Mouse (Mus musculus): ENCODE measurements around the gene Serpinf2. TPM values are rescaled to one million over a fixed set of nuclear protein-coding genes. Genes with fewer than 3 reads are reported as not detected.

The Serpinf2 gene
- polyA plus RNA-seq, 1 experiment from 2014 or later, result not detected

DNA sequence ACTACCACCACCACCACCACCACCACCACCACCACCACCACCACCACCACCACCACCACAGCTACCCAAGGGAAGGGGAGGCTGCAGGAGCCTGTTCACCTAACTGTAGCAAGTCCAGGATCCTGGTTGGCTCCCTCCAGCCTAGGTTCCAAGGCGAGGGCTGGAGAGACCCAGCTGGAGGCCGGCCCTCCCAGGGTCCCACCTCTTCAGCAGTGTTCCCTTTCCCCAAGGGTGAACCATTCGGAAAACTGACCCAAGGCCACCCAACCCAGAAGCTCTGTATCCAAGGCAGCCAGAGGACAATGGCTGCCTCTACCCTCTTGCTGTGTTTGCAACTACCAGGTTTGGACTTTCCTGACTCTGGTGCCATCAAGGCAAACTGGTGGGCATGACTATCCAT, 560 bp upstream of the Serpinf2 start:
- Histone ChIP-seq H3K36me3 (peaks cover 12% of the 10 kb centered on the region), H3K4me1 (peaks cover 13% of the 10 kb centered on the region), H3K27me3 (ENCODE audit: low read depth, poor library complexity, severe bottlenecking) (no peaks in the 10 kb centered on the region), H3K4me3 (no peak overlapping the region), H3K9me3 (replicated peaks) (no peaks in the 10 kb centered on the region), H3K27ac (replicated peaks) (no peak overlapping the region)
- no peak for DNase-seq (ENCODE audit: low spot score)
- WGBS, result 98% methylated on average over 3 of the region's 3 CpGs

DNA sequence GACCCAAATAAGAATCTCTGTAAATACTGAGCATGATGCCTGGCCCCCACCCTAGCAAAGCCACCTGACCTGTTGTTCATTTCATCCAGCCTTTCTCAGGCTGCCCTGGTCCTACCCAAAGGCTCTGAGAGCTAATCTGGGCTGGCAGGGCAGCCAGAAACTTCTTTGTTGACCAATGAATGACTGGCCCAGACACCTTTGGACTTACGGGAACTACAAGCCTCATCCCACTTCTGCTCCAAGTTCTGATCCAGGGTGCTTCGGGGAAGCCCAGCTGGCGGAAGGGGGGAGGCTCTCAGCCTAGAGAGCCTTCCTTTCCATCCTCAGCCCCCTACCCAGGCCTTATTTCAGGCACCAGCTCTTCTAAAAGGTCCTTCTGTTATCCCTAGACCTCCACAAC, 587 bp downstream of the Serpinf2 start:
- H3K36me3 ChIP-seq, result peaks cover 12% of the 10 kb centered on the region
- no peak overlapping the region for H3K4me3 ChIP-seq
- H3K27ac ChIP-seq (replicated peaks), result no peak overlapping the region
- no peaks in the 10 kb centered on the region for H3K27me3 ChIP-seq (ENCODE audit: low read depth, poor library complexity, severe bottlenecking)
- no peak for DNase-seq (ENCODE audit: low spot score)
- WGBS, result 90% methylated on average over 3 of the region's 3 CpGs
- H3K4me1 ChIP-seq, result peaks cover 5% of the 10 kb centered on the region
- peaks cover 6% of the 10 kb centered on the region for H3K9me3 ChIP-seq (replicated peaks)

DNA sequence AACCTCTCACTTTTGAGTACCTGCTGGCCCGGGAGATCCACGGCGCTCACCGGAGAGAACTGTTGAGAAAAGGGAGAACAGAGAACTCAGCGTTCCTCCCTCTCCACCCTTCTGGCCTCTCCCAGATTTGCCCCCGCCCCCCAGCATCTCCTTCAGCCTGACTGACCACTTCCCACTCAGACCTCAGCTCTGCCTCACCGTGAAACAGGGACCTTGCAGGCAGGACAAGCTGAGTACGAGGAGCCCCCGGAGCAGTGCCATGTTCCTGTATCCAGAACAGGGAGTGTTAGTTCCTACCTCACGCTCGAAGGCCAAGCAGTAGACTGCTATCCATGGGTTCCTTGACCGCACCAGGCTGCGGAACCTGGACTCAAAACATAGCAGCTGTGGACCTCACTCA, 1.2 kb downstream of the Serpinf2 start:
- no peak overlapping the region for H3K4me3 ChIP-seq
- H3K4me1 ChIP-seq, result no peaks in the 10 kb centered on the region
- no peak overlapping the region for H3K27ac ChIP-seq (replicated peaks)
- H3K36me3 ChIP-seq, result peaks cover 12% of the 10 kb centered on the region
- no peaks in the 10 kb centered on the region for H3K27me3 ChIP-seq (ENCODE audit: low read depth, poor library complexity, severe bottlenecking)
- DNase-seq (ENCODE audit: low spot score), result no peak
- 87% methylated on average over 13 of the region's 13 CpGs for WGBS
- peaks cover 6% of the 10 kb centered on the region for H3K9me3 ChIP-seq (replicated peaks)

DNA sequence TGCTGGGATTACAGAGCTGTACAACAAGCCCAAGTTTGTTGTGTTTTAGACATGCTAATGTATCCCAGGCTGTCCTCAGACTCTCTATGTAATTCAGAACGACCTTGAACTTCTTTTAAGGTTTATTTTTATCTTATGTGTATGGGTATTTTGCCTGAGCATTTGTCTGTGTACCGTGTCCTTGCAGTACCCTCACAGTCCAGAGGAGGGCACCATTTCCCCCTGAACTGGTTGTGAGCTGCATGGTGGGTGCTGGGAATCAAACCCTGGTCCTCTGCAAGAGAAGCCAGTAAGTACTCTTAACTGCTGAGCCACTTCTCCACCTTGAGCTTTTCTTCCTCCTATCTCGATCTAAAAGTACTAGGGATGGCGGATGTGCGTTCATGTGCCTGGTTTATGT, 5.3 kb downstream of the Serpinf2 start:
- H3K4me3 ChIP-seq, result no peak overlapping the region
- no peaks in the 10 kb centered on the region for H3K36me3 ChIP-seq
- WGBS, result 89% methylated on average over 5 of the region's 5 CpGs
- H3K27ac ChIP-seq (replicated peaks), result no peak overlapping the region
- no peak for DNase-seq (ENCODE audit: low spot score)
- H3K27me3 ChIP-seq (ENCODE audit: low read depth, poor library complexity, severe bottlenecking), result no peaks in the 10 kb centered on the region
- peaks cover 6% of the 10 kb centered on the region for H3K9me3 ChIP-seq (replicated peaks)
- H3K4me1 ChIP-seq, result no peaks in the 10 kb centered on the region

DNA sequence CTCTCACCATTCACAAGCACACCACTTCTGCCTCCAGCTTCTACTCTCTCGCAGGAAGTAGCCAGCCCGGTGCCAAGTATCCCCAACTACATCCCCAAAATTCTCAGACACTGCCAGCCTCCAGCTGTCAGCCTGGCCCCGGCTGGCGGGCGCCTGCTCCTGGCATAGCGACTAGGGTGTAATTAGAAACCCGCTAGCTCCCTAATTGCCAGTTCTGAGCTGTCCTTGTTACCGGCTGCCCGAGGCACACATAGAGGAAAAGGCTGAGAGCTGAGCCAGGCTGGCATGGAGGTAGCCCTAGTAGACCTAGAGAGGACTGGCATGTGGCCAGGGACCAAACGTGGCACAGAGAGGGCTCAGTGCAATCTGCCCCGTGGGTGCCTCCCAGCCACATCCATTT, 8.1 kb downstream of the Serpinf2 start:
- no peaks in the 10 kb centered on the region for H3K27me3 ChIP-seq (ENCODE audit: low read depth, poor library complexity, severe bottlenecking)
- H3K4me1 ChIP-seq, result no peaks in the 10 kb centered on the region
- no peak overlapping the region for H3K4me3 ChIP-seq
- no peak overlapping the region for H3K27ac ChIP-seq (replicated peaks)
- 89% methylated on average over 11 of the region's 11 CpGs for WGBS
- peaks cover 6% of the 10 kb centered on the region for H3K9me3 ChIP-seq (replicated peaks)
- no peaks in the 10 kb centered on the region for H3K36me3 ChIP-seq
- DNase-seq (ENCODE audit: low spot score), result no peak

DNA sequence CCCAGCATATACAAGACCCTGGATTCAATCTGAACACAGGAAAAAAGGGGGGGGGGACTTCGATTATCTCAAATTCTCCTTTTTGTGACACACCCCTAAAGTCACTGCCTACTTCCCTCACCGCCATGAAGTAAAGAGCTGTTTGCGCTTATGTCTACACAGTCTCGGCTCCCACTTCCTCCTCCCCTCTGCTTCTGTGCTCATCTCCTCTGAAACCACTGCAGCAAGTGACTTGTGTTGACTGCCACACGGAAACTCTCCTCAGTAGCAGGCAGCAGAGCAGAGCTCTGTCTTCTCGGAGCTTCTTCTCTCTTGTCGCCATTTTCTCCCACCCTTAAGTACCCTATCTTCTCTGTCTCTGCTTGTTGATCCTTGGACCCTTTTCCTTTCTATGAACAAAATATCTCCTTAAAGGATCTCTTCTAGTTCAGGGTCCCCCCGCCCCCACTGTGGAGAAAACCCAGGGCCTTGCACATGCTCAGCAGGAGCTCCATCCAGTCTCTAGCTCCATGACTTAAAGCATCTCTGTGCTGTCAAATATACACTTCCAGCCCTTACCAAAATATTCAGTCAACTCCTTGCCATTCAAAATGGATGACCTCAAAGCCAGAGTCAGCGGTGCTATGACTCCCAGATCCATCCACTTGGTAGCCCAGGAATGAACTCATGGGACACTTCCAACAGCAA, 10.2 kb downstream of the Serpinf2 start:
- Histone ChIP-seq H3K9me3 (replicated peaks) (peaks cover 1% of the 10 kb centered on the region; the same call in 1 of the 2 replicates), H3K4me3 (no peak overlapping the region), H3K27me3 (ENCODE audit: low read depth, poor library complexity, severe bottlenecking) (no peaks in the 10 kb centered on the region), H3K36me3 (no peaks in the 10 kb centered on the region), H3K4me1 (no peaks in the 10 kb centered on the region), H3K27ac (replicated peaks) (no peak overlapping the region)
- WGBS, result 85% methylated on average over 9 of the region's 9 CpGs
- DNase-seq (ENCODE audit: low spot score), result no peak

DNA sequence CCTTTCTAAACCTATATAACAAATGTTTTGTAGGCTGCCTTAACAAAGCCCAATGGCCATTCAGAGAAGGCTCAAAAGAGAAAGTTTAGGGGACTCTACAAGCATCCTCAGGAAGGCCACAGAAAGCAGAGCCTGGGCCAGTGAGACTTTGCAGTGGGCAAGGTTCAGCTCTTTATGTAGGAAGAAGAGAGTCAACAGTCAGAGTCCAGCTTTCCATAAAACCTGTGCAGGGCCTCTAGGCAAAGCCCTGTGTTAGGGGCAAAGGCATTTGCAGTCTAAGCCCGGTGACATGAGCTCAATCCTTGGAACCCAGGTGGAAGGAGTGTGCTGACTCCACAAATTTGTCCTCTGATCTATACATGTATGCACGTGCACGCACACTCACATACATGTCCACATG, 14.9 kb downstream of the Serpinf2 start:
- Histone ChIP-seq H3K4me1 (peaks cover 25% of the 10 kb centered on the region), H3K27ac (replicated peaks) (no peak overlapping the region), H3K4me3 (no peak overlapping the region), H3K27me3 (ENCODE audit: low read depth, poor library complexity, severe bottlenecking) (no peaks in the 10 kb centered on the region), H3K36me3 (no peaks in the 10 kb centered on the region), H3K9me3 (replicated peaks) (no peaks in the 10 kb centered on the region)
- DNase-seq (ENCODE audit: low spot score), result no peak
- 94% methylated on average over 3 of the region's 3 CpGs for WGBS

DNA sequence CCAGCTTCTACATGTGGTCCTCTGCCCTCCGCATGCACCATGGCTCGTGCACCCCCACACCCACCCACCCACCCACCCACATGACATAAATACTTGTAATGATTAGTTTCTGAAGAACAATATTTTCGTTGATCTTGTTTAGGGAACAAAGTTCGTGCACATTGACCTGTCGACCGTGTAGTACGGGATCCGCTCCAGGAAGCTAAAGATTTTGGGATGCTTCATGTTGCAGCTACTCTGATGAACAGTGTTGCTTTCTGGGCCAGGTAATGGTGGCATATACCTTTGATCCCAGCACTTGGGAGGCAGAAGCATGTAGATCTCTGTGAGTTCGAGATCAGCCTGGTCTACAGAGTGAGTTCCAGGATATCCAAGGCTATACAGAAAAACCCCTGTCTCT, 15.4 kb downstream of the Serpinf2 start:
- Histone ChIP-seq H3K4me1 (peaks cover 25% of the 10 kb centered on the region), H3K9me3 (replicated peaks) (no peaks in the 10 kb centered on the region), H3K36me3 (no peaks in the 10 kb centered on the region), H3K27me3 (ENCODE audit: low read depth, poor library complexity, severe bottlenecking) (no peaks in the 10 kb centered on the region), H3K4me3 (no peak overlapping the region), H3K27ac (replicated peaks) (no peak overlapping the region)
- no peak for DNase-seq (ENCODE audit: low spot score)
- WGBS, result 92% methylated on average over 9 of the region's 9 CpGs

DNA sequence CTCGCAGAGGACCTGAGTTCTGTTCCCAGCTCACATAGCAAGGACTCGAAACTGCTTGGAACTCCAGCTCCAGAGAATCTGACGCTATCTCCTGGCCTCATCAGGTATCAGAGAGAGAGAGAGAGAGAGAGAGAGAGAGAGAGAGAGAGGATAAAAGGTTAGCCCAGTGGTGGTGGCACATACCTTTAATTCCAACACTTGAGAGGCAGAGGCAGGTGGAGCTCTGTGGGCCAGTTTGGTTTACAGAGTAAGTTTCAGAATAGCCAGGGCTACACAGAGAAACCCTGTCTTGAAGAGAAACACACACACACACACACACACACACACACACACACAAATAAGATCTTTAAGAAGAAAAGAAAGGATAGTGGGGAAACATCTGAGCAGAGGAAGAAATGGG, 16.3 kb downstream of the Serpinf2 start:
- Histone ChIP-seq H3K36me3 (no peaks in the 10 kb centered on the region), H3K27me3 (ENCODE audit: low read depth, poor library complexity, severe bottlenecking) (no peaks in the 10 kb centered on the region), H3K4me3 (no peak overlapping the region), H3K4me1 (peaks cover 25% of the 10 kb centered on the region), H3K9me3 (replicated peaks) (no peaks in the 10 kb centered on the region), H3K27ac (replicated peaks) (no peak overlapping the region)
- DNase-seq (ENCODE audit: low spot score), result no peak
- WGBS, result 95% methylated on average over 3 of the region's 3 CpGs

DNA sequence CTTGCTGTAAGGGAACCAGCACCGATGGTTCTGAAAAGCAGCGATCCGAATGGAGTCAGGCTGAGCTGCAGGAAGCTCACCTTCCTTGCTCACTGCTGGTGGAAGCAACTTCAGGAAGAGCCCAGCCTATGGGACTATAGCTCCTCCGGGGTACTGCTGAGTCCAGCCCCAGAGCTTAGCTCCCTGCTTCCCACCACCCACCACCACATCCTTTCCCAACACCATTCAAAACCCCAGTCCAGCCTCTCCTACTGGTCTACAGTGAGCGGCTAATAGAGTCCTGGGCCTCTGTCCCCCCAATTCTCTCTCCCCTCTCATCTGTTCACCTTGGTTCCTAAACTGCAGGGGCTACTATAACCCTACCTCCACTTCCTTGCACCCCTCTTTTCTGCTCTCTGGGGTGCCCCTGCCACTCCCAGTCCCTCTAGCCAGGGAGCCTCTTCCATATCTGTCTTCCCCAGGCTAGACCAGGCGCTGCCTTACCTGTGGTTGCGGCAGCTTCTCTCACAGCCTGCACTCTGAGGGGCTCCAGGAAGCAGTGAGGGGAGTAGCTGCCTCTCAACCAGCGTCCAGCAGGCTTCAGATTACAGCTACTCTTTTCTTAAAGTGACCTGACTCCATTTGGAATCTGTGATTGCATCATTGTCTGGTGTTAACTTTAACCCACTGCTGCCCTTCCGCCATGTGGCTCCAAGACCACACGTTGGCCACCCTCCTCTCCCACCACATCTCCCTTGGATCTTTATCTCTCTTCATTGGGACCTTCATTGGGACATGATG, 17.2 kb downstream of the Serpinf2 start, which contains the start of gene Serpinf1:
Gene Serpinf1 (minus strand): TSS at position 689 of the 780 bp plus-strand sequence.
- no peaks in the 10 kb centered on the region for H3K27me3 ChIP-seq (ENCODE audit: low read depth, poor library complexity, severe bottlenecking)
- peak within 1 kb of the TSS; percentile 75 for H3K27ac ChIP-seq (replicated peaks)
- no peak for DNase-seq (ENCODE audit: low spot score)
- H3K36me3 ChIP-seq, result no peaks in the 10 kb centered on the region
- H3K9me3 ChIP-seq (replicated peaks), result no peaks in the 10 kb centered on the region
- H3K4me1 ChIP-seq, result peaks cover 25% of the 10 kb centered on the region
- H3K4me3 ChIP-seq, result peak within 1 kb of the TSS; percentile 38
- WGBS, result 61% methylated on average over 10 of the region's 10 CpGs

DNA sequence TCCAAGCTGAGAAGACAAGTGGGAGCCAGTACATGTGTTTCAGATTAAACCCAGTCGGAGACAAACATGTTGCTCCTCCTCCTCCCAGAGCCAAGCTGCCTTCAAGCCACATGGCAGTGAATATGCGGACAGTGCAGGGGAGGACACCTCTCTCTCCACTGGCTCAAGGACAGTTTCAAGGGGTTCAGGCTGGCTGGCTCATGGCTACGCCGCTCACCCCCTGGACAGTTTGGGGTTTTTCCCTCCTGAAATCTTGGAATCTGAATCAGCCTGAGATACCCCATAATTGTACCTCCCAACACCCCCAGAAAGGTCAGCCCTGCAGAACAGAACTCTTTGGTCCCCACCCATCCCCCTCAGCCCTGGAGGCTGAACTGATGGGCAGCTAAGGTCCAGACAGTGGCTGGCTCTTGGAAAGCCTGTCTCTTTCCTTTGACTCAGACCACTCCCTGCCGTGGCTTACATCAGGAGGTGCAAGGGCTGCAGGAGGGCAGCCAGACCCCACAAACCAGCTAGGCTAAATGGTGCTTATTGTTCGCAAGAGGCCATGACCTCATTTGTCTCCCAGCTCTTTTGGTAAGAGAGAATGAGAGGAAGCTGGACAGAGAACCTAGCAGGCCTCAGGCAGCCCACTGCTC, 17.9 kb downstream of the Serpinf2 start:
- no peaks in the 10 kb centered on the region for H3K27me3 ChIP-seq (ENCODE audit: low read depth, poor library complexity, severe bottlenecking)
- peak overlapping the region; percentile 38 for H3K4me3 ChIP-seq
- H3K36me3 ChIP-seq, result no peaks in the 10 kb centered on the region
- no peak for DNase-seq (ENCODE audit: low spot score)
- H3K4me1 ChIP-seq, result peaks cover 25% of the 10 kb centered on the region
- peak overlapping the region; percentile 75 for H3K27ac ChIP-seq (replicated peaks)
- 48% methylated on average over 6 of the region's 6 CpGs for WGBS
- H3K9me3 ChIP-seq (replicated peaks), result no peaks in the 10 kb centered on the region

DNA sequence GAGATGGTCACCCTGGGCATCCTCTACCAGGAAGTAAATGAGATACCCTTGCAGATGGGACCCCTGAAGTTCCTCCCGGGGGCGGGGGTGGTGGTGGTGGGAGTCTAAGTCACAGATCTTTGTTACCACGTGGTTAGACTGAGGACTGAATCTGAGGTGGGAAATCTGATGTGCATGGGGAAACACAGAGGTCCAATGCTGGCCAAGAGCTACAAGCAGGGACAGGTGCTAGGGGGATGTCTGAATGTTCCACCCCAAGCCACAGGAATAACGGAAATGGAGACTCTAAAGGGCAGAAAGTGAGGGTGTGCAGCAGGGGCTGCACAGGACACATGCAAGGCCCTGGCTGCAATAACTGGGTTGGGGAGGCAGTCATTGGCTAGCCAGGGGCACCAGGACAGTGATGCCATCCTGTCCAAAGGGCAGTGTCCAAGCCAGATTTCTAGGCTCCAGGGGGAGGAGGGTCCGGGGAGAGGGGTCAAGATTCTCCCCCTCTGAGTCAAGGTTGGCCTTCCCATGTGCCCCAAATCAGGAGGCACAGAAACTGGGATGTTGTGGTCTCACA, 18.5 kb downstream of the Serpinf2 start:
- no peaks in the 10 kb centered on the region for H3K36me3 ChIP-seq
- DNase-seq (ENCODE audit: low spot score), result no peak
- H3K4me3 ChIP-seq, result no peak overlapping the region
- 67% methylated on average over 5 of the region's 5 CpGs for WGBS
- H3K4me1 ChIP-seq, result peaks cover 25% of the 10 kb centered on the region
- H3K27me3 ChIP-seq (ENCODE audit: low read depth, poor library complexity, severe bottlenecking), result no peaks in the 10 kb centered on the region
- H3K27ac ChIP-seq (replicated peaks), result peak overlapping the region; percentile 75
- no peaks in the 10 kb centered on the region for H3K9me3 ChIP-seq (replicated peaks)

All from midbrain, embryonic 10.5 days (tissue).